Mouse (Mus musculus) midbrain, embryonic 15.5 days (tissue): Measurements from ENCODE around the gene Ppm1h. TPM values are rescaled to one million over a fixed set of nuclear protein-coding genes. Genes with fewer than 3 reads are reported as not detected.

Experiments used
- ATAC-seq: fragments of 200-750 bp; cut with Nextera tagmentation; replicated peaks from 2 replicates; pipeline ENCODE4 v1.8.0; 2017; ENCODE audit warnings: moderate TSS enrichment
- H3K27ac ChIP-seq: fragments of 300-500 bp; sonication (generic); 2 replicates; pipeline ENCODE4 v1.5.1; 2015; ENCODE audit warnings: mild to moderate bottlenecking, inconsistent platforms
- H3K27me3 ChIP-seq: fragments of 300-500 bp; sonication (generic); replicated peaks from 2 replicates; pipeline ENCODE4 v1.6.1; 2015; ENCODE audit warnings: inconsistent platforms
- H3K36me3 ChIP-seq: fragments of 300-500 bp; sonication (generic); replicated peaks from 2 replicates; pipeline ENCODE4 v1.6.1; 2015; ENCODE audit warnings: inconsistent platforms
- H3K4me1 ChIP-seq: fragments of 300-500 bp; sonication (generic); 2 replicates; pipeline ENCODE4 v1.6.1; 2015; ENCODE audit warnings: inconsistent platforms
- H3K4me2 ChIP-seq: fragments of 300-500 bp; sonication (generic); 2 replicates; pipeline ENCODE4 v1.6.1; 2015; ENCODE audit warnings: inconsistent platforms, mild to moderate bottlenecking, moderate library complexity
- H3K4me3 ChIP-seq: fragments of 300-500 bp; sonication (generic); 2 replicates; pipeline ENCODE4 v1.5.1; 2015; ENCODE audit warnings: mild to moderate bottlenecking, inconsistent platforms
- H3K9ac ChIP-seq: fragments of 300-500 bp; sonication (generic); 2 replicates; pipeline ENCODE4 v1.6.1; 2015; ENCODE audit warnings: mild to moderate bottlenecking, inconsistent platforms
- H3K9me3 ChIP-seq: fragments of 300-500 bp; sonication (generic); 2 replicates; pipeline ENCODE4 v1.6.1; 2016; ENCODE audit warnings: inconsistent platforms
- WGBS: fragments of 180-500 bp; shearing (Covaris S2); methylation state at CpG from one replicate; pipeline ENCODE4 v1.1.7; 2015; ENCODE audit warnings: mixed read lengths; 5-methylcytosine and 5-hydroxymethylcytosine counted together
- polyA plus RNA-seq: library from polyadenylated mRNA; unstranded; fragments of >200 nt; fragmentation: Nextera tagmentation; extraction: Ambion mirVana; gene quantifications from 2 replicates; pipeline ENCODE4 v1.2.1, GENCODE M21; 2015

Gene Ppm1h
- polyA plus RNA-seq, 1 experiment from 2014 or later, result 21.4 TPM

GRCm38 (mm10) chr10:122712307-122712706 lies 33.7 kb downstream of the Ppm1h start:
- Histone ChIP-seq H3K4me2 (no peak overlapping the region), H3K4me3 (no peak overlapping the region), H3K36me3 (no peaks in the 10 kb centered on the region), H3K4me1 (peaks cover 45% of the 10 kb centered on the region), H3K27me3 (no peaks in the 10 kb centered on the region), H3K9ac (no peak overlapping the region), H3K27ac (no peak overlapping the region), H3K9me3 (no peaks in the 10 kb centered on the region)
- WGBS, result 72% methylated on average over 5 of the region's 5 CpGs
- ATAC-seq, result no peak

GRCm38 (mm10) chr10:122715856-122716255 lies 37.3 kb downstream of the Ppm1h start:
- peaks cover 47% of the 10 kb centered on the region for H3K4me1 ChIP-seq
- 54% methylated on average over 12 of the region's 12 CpGs for WGBS

GRCm38 (mm10) chr10:122716286-122716685 lies 37.7 kb downstream of the Ppm1h start:
- 33% methylated on average over 8 of the region's 8 CpGs for WGBS
- Histone ChIP-seq H3K27ac (peak overlapping the region; percentile 18), H3K4me1 (peaks cover 43% of the 10 kb centered on the region), H3K4me3 (no peak overlapping the region), H3K9me3 (no peaks in the 10 kb centered on the region), H3K4me2 (peak overlapping the region; percentile 1; the same call in 1 of the 2 replicates), H3K9ac (no peak overlapping the region), H3K36me3 (no peaks in the 10 kb centered on the region), H3K27me3 (no peaks in the 10 kb centered on the region)
- peak; percentile 58 for ATAC-seq

More at GRCm38 (mm10) chr10:122715856-122716255, 37.3 kb downstream of the Ppm1h start:
- Histone ChIP-seq H3K27ac (peak overlapping the region; percentile 18), H3K4me3 (no peak overlapping the region), H3K4me2 (0 out of 2 replicates have a peak overlapping the region, but pooled peaks have one; percentile 1), H3K36me3 (no peaks in the 10 kb centered on the region), H3K9ac (no peak overlapping the region), H3K27me3 (no peaks in the 10 kb centered on the region), H3K9me3 (no peaks in the 10 kb centered on the region)
- ATAC-seq, result peak; percentile 60

- Histone ChIP-seq H3K9ac (no peak overlapping the region), H3K4me2 (peak overlapping the region; percentile 1; the same call in 1 of the 2 replicates), H3K4me3 (no peak overlapping the region), H3K9me3 (no peaks in the 10 kb centered on the region), H3K27me3 (no peaks in the 10 kb centered on the region), H3K36me3 (no peaks in the 10 kb centered on the region), H3K4me1 (peaks cover 37% of the 10 kb centered on the region), H3K27ac (peak overlapping the region; percentile 18)
- WGBS, result 37% methylated on average over 14 of the region's 14 CpGs
- peak; percentile 21; the same call in 1 of the 2 replicates for ATAC-seq
Measured at GRCm38 (mm10) chr10:122716739-122717474, 38.3 kb downstream of the Ppm1h start.

- no peak overlapping the region for H3K4me2 ChIP-seq
- WGBS, result 58% methylated on average over 14 of the region's 14 CpGs
- H3K36me3 ChIP-seq, result no peaks in the 10 kb centered on the region
- H3K27me3 ChIP-seq, result no peaks in the 10 kb centered on the region
- ATAC-seq, result no peak
- H3K4me3 ChIP-seq, result no peak overlapping the region
- H3K9me3 ChIP-seq, result no peaks in the 10 kb centered on the region
- no peak overlapping the region for H3K27ac ChIP-seq
- H3K4me1 ChIP-seq, result peaks cover 37% of the 10 kb centered on the region
- no peak overlapping the region for H3K9ac ChIP-seq
Measured at GRCm38 (mm10) chr10:122717754-122718415, 39.3 kb downstream of the Ppm1h start.

- H3K4me3 ChIP-seq, result no peak overlapping the region
- H3K9me3 ChIP-seq, result no peaks in the 10 kb centered on the region
- H3K9ac ChIP-seq, result no peak overlapping the region
- WGBS, result 44% methylated on average over 7 of the region's 7 CpGs
- H3K27ac ChIP-seq, result no peak overlapping the region
- ATAC-seq, result no peak
- H3K36me3 ChIP-seq, result no peaks in the 10 kb centered on the region
- no peak overlapping the region for H3K4me2 ChIP-seq
- peaks cover 37% of the 10 kb centered on the region for H3K4me1 ChIP-seq
- H3K27me3 ChIP-seq, result no peaks in the 10 kb centered on the region
Measured at GRCm38 (mm10) chr10:122718951-122719350, 40.4 kb downstream of the Ppm1h start.

GRCm38 (mm10) chr10:122722111-122722510 lies 43.5 kb downstream of the Ppm1h start:
- Histone ChIP-seq H3K27me3 (no peaks in the 10 kb centered on the region), H3K9me3 (no peaks in the 10 kb centered on the region), H3K4me2 (no peak overlapping the region), H3K4me1 (peaks cover 15% of the 10 kb centered on the region), H3K4me3 (no peak overlapping the region), H3K36me3 (no peaks in the 10 kb centered on the region), H3K27ac (no peak overlapping the region), H3K9ac (no peak overlapping the region)
- no peak for ATAC-seq
- WGBS, result 85% methylated on average over 6 of the region's 6 CpGs

- Histone ChIP-seq H3K9ac (no peak overlapping the region), H3K27ac (no peak overlapping the region), H3K36me3 (no peaks in the 10 kb centered on the region), H3K4me1 (no peaks in the 10 kb centered on the region), H3K4me2 (no peak overlapping the region), H3K9me3 (no peaks in the 10 kb centered on the region), H3K4me3 (no peak overlapping the region), H3K27me3 (no peaks in the 10 kb centered on the region)
- 85% methylated on average over 4 of the region's 4 CpGs for WGBS
- no peak for ATAC-seq
Measured at GRCm38 (mm10) chr10:122724692-122725091, 46.1 kb downstream of the Ppm1h start.

- no peak overlapping the region for H3K4me3 ChIP-seq
- no peaks in the 10 kb centered on the region for H3K36me3 ChIP-seq
- H3K9me3 ChIP-seq, result no peaks in the 10 kb centered on the region
- no peak overlapping the region for H3K9ac ChIP-seq
- no peak for ATAC-seq
- no peak overlapping the region for H3K4me2 ChIP-seq
- H3K4me1 ChIP-seq, result no peaks in the 10 kb centered on the region
- 67% methylated on average over 4 of the region's 4 CpGs for WGBS
- H3K27ac ChIP-seq, result no peak overlapping the region
- H3K27me3 ChIP-seq, result no peaks in the 10 kb centered on the region
Measured at GRCm38 (mm10) chr10:122727228-122727627, 48.7 kb downstream of the Ppm1h start.

GRCm38 (mm10) chr10:122728172-122728571 lies 49.6 kb downstream of the Ppm1h start:
- Histone ChIP-seq H3K9me3 (no peaks in the 10 kb centered on the region), H3K27me3 (no peaks in the 10 kb centered on the region), H3K27ac (no peak overlapping the region), H3K4me1 (no peaks in the 10 kb centered on the region), H3K4me3 (no peak overlapping the region), H3K36me3 (no peaks in the 10 kb centered on the region), H3K4me2 (no peak overlapping the region), H3K9ac (no peak overlapping the region)
- WGBS, result 91% methylated on average over 2 of the region's 2 CpGs
- ATAC-seq, result no peak

- Histone ChIP-seq H3K4me2 (no peak overlapping the region), H3K4me1 (no peaks in the 10 kb centered on the region), H3K4me3 (no peak overlapping the region), H3K27me3 (no peaks in the 10 kb centered on the region), H3K27ac (no peak overlapping the region), H3K9ac (no peak overlapping the region), H3K36me3 (no peaks in the 10 kb centered on the region), H3K9me3 (no peaks in the 10 kb centered on the region)
- WGBS, result over 99% methylated on average over 3 of the region's 3 CpGs
- ATAC-seq, result no peak
Measured at GRCm38 (mm10) chr10:122732146-122732545, 53.6 kb downstream of the Ppm1h start.

- no peaks in the 10 kb centered on the region; the same call in 1 of the 2 replicates for H3K4me1 ChIP-seq
- no peak overlapping the region for H3K9ac ChIP-seq
- no peak for ATAC-seq
- 94% methylated on average over 4 of the region's 4 CpGs for WGBS
- H3K27me3 ChIP-seq, result no peaks in the 10 kb centered on the region
- no peak overlapping the region for H3K4me2 ChIP-seq
- no peaks in the 10 kb centered on the region for H3K9me3 ChIP-seq
- H3K36me3 ChIP-seq, result no peaks in the 10 kb centered on the region
- no peak overlapping the region for H3K4me3 ChIP-seq
- H3K27ac ChIP-seq, result no peak overlapping the region
Measured at GRCm38 (mm10) chr10:122734521-122734920, 56.0 kb downstream of the Ppm1h start.
